Mouse (Mus musculus): ENCODE measurements around the gene Gm13124.
"Not testable (repeated sequence)": the region's sequence is repeated elsewhere in the genome, so short reads cannot be mapped to it uniquely, and the experiment has no call there.

Gm13124 gene

DNA sequence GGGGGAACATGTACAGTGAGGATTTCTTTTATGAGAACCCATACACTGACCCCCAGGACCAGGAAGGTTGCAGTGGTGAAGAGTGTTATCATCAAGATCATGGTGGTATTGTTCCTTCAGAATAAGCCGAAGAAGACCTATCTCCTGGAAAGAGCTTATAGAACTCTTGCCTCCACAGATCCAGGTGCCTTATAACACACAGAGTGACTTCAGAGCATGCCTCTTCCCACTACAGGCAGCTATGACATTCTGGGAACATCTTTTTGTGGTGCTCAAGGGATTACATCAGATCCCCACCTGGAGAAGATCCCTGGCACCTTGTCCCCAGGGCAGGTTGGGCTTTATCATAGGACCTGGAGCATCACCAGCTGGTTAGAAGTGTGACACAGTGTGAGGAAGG lies at the start of gene Gm13124:
TSS of gene Gm13124 (minus strand) at position 101 of the 400 bp plus-strand sequence.
- in situ Hi-C loops (cut with MboI, MseI): no loop called here

DNA sequence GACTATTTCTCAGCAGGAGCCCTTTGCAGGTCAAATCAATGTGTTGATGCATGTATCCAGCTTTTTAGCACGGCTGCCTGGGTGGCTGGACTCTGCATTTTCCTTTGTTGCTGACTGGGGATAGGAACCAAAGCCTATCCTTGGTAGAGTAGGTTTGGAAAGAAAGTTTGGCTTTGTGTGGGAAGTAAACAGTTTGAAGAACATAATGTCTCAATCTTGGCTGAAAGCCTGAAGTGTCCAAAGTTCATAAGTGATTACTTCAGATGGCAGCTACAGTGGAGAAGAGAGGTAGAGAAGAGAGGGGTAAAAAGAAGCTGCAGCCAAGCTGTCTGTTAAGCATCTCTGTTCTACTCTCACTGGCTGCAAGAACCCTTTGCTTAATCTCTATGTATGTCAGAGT lies 49.7 kb upstream of the Gm13124 start:
- in situ Hi-C loops (cut with MboI, MseI): no loop called here

DNA sequence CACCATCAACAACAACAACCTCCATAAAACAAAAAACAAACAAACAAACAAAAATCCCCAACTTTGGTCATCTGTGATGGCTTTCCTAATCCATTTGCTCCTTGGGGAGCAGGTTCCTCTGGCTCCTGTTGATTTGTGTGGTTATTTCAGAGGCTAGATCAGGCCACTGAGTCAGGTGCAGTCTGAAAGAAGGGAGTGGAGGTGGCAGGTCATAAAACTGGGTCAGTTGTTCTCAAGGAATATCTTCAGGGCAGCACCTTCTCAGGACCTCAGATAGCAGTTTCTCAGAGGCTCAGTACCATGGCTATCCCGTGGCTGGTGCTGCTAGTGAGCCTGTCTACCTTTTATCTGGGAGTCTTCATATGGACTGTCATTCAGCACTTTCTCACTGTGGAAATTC lies 48.5 kb upstream of the Gm13124 start, which contains the start of gene Aadacl4:
TSS of gene Aadacl4 (plus strand) at position 301 of the 400 bp plus-strand sequence.
- in situ Hi-C loops (cut with MboI, MseI): no loop called here

DNA sequence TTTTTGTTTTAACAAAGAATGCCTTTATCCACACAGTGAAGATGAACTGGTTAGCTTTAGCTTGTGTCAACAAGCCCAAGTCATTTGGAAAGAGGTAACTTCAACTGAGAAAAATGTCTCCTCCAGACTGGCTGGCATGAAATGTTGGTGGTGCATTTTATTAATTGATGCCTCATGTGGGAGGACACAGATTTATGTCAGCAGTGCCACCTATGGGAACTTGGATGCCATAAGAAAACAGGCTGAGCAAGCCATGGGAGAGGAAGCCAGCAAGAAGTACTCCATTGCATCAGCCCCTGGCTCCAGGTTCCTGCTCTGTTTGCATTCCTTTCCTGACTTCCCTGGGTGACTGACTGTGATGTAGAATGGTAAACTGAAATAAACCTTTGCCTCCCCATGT lies 27.9 kb upstream of the Gm13124 start:
- in situ Hi-C loops (cut with MboI, MseI): no loop called here

DNA sequence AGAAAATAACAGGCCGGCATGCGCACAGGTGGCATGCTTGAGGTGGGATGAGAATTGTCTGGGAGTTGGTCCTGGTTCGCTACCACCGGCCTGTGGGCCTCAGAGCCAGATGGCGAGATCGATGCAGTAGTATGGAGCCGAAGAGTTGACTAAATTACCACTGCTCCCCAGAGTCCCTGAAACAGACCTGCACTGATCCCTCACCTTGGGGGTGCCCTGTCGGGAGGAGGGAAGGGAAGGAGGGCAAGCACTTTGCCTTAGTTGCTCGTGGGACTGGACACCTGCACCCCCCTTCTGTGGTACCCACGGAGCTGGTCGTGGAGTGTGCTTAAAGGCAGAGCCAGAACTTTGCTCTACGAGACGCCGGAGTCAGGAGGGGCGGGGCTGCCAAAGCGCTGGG lies 21.3 kb upstream of the Gm13124 start:
- in situ Hi-C loops (cut with MboI, MseI): not testable (repeated sequence)

DNA sequence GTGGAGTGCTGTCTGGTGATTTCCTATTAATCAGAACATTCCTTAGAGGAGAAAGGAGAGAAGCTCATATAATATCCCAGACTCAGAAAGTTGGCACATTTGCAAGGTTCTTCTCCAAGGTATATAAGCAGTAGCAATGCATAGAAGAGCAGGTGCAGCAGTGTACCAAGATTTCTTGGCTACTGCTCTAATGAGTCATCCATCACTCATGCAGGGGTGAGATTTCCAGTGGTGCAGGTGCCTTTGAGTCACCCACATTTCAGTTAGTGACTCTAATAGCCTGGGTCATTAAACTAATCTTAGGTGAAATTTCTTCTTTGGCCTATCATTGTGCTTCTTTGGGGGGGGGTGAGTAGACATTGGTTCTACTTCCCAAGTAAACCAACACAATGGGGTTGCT lies 2.8 kb upstream of the Gm13124 start:
- in situ Hi-C loops (cut with MboI, MseI): no loop called here

DNA sequence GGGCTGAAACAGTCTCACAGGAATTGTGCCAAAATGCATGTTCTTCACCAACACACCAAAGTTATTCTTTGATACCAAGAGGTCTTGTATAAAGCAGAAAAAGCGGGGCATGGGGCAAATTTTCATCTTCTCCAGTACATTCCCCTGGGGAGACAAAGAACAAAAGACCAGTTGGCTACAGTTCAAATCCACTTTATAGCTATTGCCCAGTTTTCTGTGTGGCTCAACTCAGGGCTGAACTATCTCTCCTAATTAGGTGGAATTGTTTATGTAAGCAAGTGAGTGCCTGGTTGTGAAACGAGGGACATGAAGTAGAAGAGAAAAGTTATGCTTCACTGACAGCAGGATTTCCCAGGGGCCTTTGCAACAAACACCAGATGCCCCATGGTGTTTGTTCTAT lies 3.7 kb downstream of the Gm13124 start:
- in situ Hi-C loops (cut with MboI, MseI): no loop called here

DNA sequence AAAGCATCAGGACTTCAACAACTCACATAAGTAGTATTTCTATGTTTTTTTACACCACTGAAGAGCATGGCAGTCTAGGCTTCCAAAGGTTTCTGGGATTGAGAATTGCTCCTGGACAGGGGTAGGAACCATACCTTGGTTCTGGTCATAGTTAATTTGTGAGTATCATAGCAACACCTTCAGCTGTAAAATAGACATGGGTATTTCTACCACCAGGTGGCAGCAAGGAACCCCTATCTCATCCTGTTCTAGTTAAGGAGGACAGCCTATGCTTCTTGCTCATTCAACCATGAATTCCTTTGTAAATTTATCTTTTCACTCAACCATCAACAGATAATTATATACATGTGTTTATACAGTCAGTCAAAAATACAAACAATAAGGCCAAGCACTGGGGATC lies 5.1 kb downstream of the Gm13124 start:
- in situ Hi-C loops (cut with MboI, MseI): no loop called here

DNA sequence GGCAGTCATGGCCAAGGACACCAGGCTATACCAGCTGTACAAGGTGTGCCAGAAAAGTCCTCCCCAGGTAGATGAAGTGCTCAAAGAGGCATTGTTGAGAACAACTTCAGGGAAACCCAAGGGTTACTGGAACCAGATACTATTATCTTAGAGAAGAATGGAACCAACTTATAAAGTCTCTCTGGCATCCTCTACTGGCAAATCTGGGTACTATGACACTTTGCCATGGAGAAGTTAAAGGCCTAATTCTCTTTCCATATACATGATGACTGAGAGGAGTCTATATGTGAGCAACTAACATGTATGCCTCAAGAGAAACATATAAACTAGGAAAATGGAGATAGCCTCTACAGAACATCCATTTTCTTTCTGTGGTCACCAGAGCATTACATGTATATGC lies 13.8 kb downstream of the Gm13124 start:
- in situ Hi-C loops (cut with MboI, MseI): no loop called here

DNA sequence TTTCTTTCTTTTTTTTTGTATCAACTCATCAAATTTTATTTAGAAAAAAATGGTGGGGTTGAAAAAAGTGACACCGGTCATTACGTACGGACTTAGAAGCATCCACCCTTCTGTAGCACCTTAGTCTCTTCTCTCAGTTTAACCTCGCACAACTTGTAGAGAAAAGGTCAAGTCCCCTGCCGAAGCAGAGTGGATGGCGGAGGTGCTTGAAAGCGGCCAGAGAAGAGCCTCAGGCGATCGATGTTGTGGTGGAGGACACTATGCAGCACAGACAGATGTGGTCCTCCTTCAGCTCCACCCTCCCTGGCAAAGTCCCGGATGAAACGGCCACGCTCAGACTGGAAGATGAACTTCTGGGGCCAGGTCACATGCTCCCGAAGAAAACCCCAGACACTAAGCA lies 19.6 kb downstream of the Gm13124 start:
- in situ Hi-C loops (cut with MboI, MseI): not testable (repeated sequence)

DNA sequence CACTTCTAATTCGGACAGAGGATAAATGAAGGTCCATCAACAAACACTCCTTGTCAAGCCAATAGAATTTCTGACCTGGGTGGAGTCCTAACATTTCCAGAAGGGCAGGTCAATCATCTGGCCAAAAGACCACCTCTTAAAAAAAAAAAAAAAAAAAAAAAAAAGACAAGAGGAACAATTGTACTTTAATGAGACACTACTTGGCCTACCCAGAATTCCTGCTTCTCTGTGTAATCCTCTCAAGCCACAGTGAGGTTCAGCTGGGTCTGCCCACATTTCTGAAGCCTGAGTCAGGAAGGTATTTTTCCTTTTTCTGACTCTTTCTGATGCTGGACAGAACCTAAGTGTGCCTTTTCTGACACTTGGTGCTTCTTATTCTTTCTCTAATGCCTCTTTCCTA lies 20.2 kb downstream of the Gm13124 start:
- in situ Hi-C loops (cut with MboI, MseI): no loop called here

DNA sequence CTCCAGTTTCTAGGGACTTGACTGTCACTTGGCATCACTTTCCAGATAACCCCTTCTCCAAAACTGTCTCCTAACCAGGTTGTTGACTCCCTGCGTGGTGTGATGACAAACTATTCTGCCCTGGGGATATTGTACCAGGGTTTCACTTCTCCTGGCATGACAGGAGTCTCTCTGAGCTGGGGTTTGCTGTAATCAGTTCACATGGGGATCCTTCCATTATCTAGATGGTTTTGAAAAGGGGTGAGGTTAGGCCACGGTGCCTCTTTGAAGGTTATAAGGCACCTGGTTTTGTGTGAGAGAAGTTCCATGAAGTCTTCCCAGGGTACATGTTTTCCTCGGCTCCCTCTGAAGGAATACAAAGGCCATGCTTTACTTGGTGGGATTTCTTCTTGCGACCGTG lies 45.4 kb downstream of the Gm13124 start, which contains the start of gene 9430007A20Rik:
TSS of gene 9430007A20Rik (plus strand) at position 301 of the 400 bp plus-strand sequence.
- in situ Hi-C loops (cut with MboI, MseI): no loop called here

DNA sequence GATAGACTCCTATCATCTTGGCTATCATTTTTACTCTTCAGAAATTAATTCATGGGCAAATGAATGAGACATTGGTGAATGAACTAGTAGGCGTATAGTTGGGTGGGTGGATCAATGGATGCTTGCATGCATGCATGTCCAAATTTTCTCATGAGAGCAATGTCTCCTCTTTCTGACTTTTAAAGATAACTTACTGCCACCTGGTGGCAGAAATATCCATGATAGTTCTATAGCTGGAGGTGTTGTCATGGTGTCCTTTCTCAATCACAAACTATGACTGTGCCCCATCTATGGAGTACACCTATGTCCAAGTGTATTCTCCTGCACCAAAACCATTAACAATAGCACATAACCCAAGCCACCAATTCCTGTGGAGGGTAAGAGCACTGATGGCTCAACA lies 58.4 kb downstream of the Gm13124 start:
- in situ Hi-C loops (cut with MboI, MseI): no loop called here
